Mouse (Mus musculus) neural tube, embryonic 13.5 days (tissue): ENCODE results near the gene Cd5. TPM values are rescaled to one million over a fixed set of nuclear protein-coding genes. Genes with fewer than 3 reads are reported as not detected.

ENCODE experiments used
- ATAC-seq: fragments of 200-750 bp; cut with Nextera tagmentation; 2 replicates; pipeline ENCODE4 v1.8.0; 2017; ENCODE audit warnings: low read depth, mild to moderate bottlenecking, moderate TSS enrichment, moderate library complexity
- H3K27ac ChIP-seq: fragments of 300-500 bp; sonication (generic); replicated peaks from 2 replicates; pipeline ENCODE4 v1.5.1; 2015; ENCODE audit warnings: moderate library complexity, mild to moderate bottlenecking, inconsistent platforms
- H3K27me3 ChIP-seq: fragments of 300-500 bp; sonication (generic); 2 replicates; pipeline ENCODE4 v1.6.1; 2015; ENCODE audit warnings: mild to moderate bottlenecking, inconsistent platforms
- H3K36me3 ChIP-seq: fragments of 300-500 bp; sonication (generic); 2 replicates; pipeline ENCODE4 v1.6.1; 2015; ENCODE audit warnings: mild to moderate bottlenecking, inconsistent platforms
- H3K4me1 ChIP-seq: fragments of 300-500 bp; sonication (generic); replicated peaks from 2 replicates; pipeline ENCODE4 v1.6.1; 2015; ENCODE audit warnings: inconsistent platforms
- H3K4me2 ChIP-seq: fragments of 300-500 bp; sonication (generic); 2 replicates; pipeline ENCODE4 v1.6.1; 2015; ENCODE audit warnings: inconsistent platforms, mild to moderate bottlenecking, moderate library complexity
- H3K4me3 ChIP-seq: fragments of 300-500 bp; sonication (generic); 2 replicates; pipeline ENCODE4 v1.5.1; 2015; ENCODE audit warnings: mild to moderate bottlenecking, inconsistent platforms
- H3K9ac ChIP-seq: fragments of 300-500 bp; sonication (generic); 2 replicates; pipeline ENCODE4 v1.6.1; 2015; ENCODE audit warnings: moderate library complexity, mild to moderate bottlenecking, inconsistent platforms
- H3K9me3 ChIP-seq: fragments of 300-500 bp; sonication (generic); 2 replicates; pipeline ENCODE4 v1.6.1; 2016; ENCODE audit warnings: inconsistent platforms
- WGBS: fragments of 180-500 bp; shearing (Covaris S2); methylation state at CpG from one replicate; pipeline ENCODE4 v1.1.7; 2015; 5-methylcytosine and 5-hydroxymethylcytosine counted together
- polyA plus RNA-seq: library from polyadenylated mRNA; unstranded; fragments of >200 nt; fragmentation: Nextera tagmentation; extraction: Ambion mirVana; gene quantifications from 2 replicates; pipeline ENCODE4 v1.2.1, GENCODE M21; 2015

Cd5 gene
- polyA plus RNA-seq, 1 experiment from 2014 or later: 0.54 TPM

GRCm38 (mm10) chr19:10738038-10738437 lies 764 bp downstream of the Cd5 start:
- H3K4me1 ChIP-seq: no peaks in the 10 kb centered on the region
- H3K9ac ChIP-seq: no peak overlapping the region
- no peak overlapping the region for H3K4me2 ChIP-seq
- H3K27me3 ChIP-seq: no peaks in the 10 kb centered on the region
- H3K27ac ChIP-seq: no peak overlapping the region
- no peaks in the 10 kb centered on the region for H3K36me3 ChIP-seq
- no peaks in the 10 kb centered on the region for H3K9me3 ChIP-seq
- 90% methylated on average over 6 of the region's 6 CpGs for WGBS
- H3K4me3 ChIP-seq: no peak overlapping the region
- no peak for ATAC-seq

- WGBS: 94% methylated on average over 7 of the region's 7 CpGs
- Histone ChIP-seq H3K4me2 (no peak overlapping the region), H3K36me3 (no peaks in the 10 kb centered on the region), H3K4me1 (no peaks in the 10 kb centered on the region), H3K9me3 (no peaks in the 10 kb centered on the region), H3K27ac (no peak overlapping the region), H3K9ac (no peak overlapping the region), H3K4me3 (no peak overlapping the region), H3K27me3 (no peaks in the 10 kb centered on the region)
- ATAC-seq: no peak
Observed at GRCm38 (mm10) chr19:10735861-10736260, 2.9 kb downstream of the Cd5 start.

- H3K4me1 ChIP-seq: no peaks in the 10 kb centered on the region
- H3K27me3 ChIP-seq: no peaks in the 10 kb centered on the region
- 90% methylated on average over 3 of the region's 3 CpGs for WGBS
- H3K9ac ChIP-seq: no peak overlapping the region
- H3K4me3 ChIP-seq: no peak overlapping the region
- no peaks in the 10 kb centered on the region for H3K36me3 ChIP-seq
- H3K4me2 ChIP-seq: no peak overlapping the region
- no peaks in the 10 kb centered on the region for H3K9me3 ChIP-seq
- no peak overlapping the region for H3K27ac ChIP-seq
- no peak for ATAC-seq
Observed at GRCm38 (mm10) chr19:10735061-10735460, 3.7 kb downstream of the Cd5 start.

- ATAC-seq: no peak
- Histone ChIP-seq H3K9ac (no peak overlapping the region), H3K4me3 (no peak overlapping the region), H3K4me2 (no peak overlapping the region), H3K9me3 (no peaks in the 10 kb centered on the region), H3K4me1 (no peaks in the 10 kb centered on the region), H3K27me3 (no peaks in the 10 kb centered on the region), H3K27ac (no peak overlapping the region), H3K36me3 (no peaks in the 10 kb centered on the region)
- WGBS: 88% methylated on average over 7 of the region's 7 CpGs
Observed at GRCm38 (mm10) chr19:10734554-10734953, 4.2 kb downstream of the Cd5 start.

GRCm38 (mm10) chr19:10733501-10734127 lies 5.2 kb downstream of the Cd5 start:
- no peaks in the 10 kb centered on the region for H3K4me1 ChIP-seq
- no peaks in the 10 kb centered on the region for H3K27me3 ChIP-seq
- no peaks in the 10 kb centered on the region for H3K9me3 ChIP-seq
- WGBS: 84% methylated on average over 10 of the region's 10 CpGs
- H3K27ac ChIP-seq: no peak overlapping the region
- no peak overlapping the region for H3K4me2 ChIP-seq
- H3K9ac ChIP-seq: no peak overlapping the region
- H3K4me3 ChIP-seq: no peak overlapping the region
- no peak for ATAC-seq
- no peaks in the 10 kb centered on the region for H3K36me3 ChIP-seq

- Histone ChIP-seq H3K9ac (no peak overlapping the region), H3K36me3 (no peaks in the 10 kb centered on the region), H3K27me3 (no peaks in the 10 kb centered on the region), H3K27ac (no peak overlapping the region), H3K4me3 (no peak overlapping the region), H3K4me2 (no peak overlapping the region), H3K9me3 (no peaks in the 10 kb centered on the region), H3K4me1 (no peaks in the 10 kb centered on the region)
- ATAC-seq: no peak
- WGBS: 94% methylated on average over 7 of the region's 7 CpGs
Observed at GRCm38 (mm10) chr19:10732741-10733140, 6.1 kb downstream of the Cd5 start.

GRCm38 (mm10) chr19:10731975-10732374 lies 6.8 kb downstream of the Cd5 start:
- no peaks in the 10 kb centered on the region for H3K9me3 ChIP-seq
- no peak overlapping the region for H3K27ac ChIP-seq
- WGBS: 91% methylated on average over 7 of the region's 7 CpGs
- H3K4me2 ChIP-seq: no peak overlapping the region
- no peak for ATAC-seq
- no peak overlapping the region for H3K9ac ChIP-seq
- H3K4me3 ChIP-seq: no peak overlapping the region
- no peaks in the 10 kb centered on the region for H3K27me3 ChIP-seq
- H3K4me1 ChIP-seq: no peaks in the 10 kb centered on the region
- no peaks in the 10 kb centered on the region for H3K36me3 ChIP-seq

GRCm38 (mm10) chr19:10730469-10730868 lies 8.3 kb downstream of the Cd5 start:
- Histone ChIP-seq H3K27me3 (no peaks in the 10 kb centered on the region), H3K9me3 (no peaks in the 10 kb centered on the region), H3K36me3 (no peaks in the 10 kb centered on the region), H3K9ac (no peak overlapping the region), H3K4me3 (no peak overlapping the region), H3K4me1 (no peaks in the 10 kb centered on the region), H3K27ac (no peak overlapping the region), H3K4me2 (no peak overlapping the region)
- 66% methylated on average over 5 of the region's 5 CpGs for WGBS
- ATAC-seq: no peak

- Histone ChIP-seq H3K9me3 (no peaks in the 10 kb centered on the region), H3K27ac (no peak overlapping the region), H3K4me1 (no peaks in the 10 kb centered on the region), H3K4me2 (no peak overlapping the region), H3K27me3 (no peaks in the 10 kb centered on the region), H3K36me3 (no peaks in the 10 kb centered on the region), H3K9ac (no peak overlapping the region), H3K4me3 (no peak overlapping the region)
- ATAC-seq: no peak; the same call in 1 of the 2 replicates
- WGBS: 89% methylated on average over 10 of the region's 10 CpGs
Observed at GRCm38 (mm10) chr19:10729889-10730288, 8.9 kb downstream of the Cd5 start.

GRCm38 (mm10) chr19:10724629-10725363 lies 14.0 kb downstream of the Cd5 start:
- WGBS: 75% methylated on average over 13 of the region's 13 CpGs
- Histone ChIP-seq H3K9me3 (no peaks in the 10 kb centered on the region), H3K4me1 (peaks cover 33% of the 10 kb centered on the region), H3K9ac (no peak overlapping the region), H3K36me3 (no peaks in the 10 kb centered on the region), H3K4me2 (no peak overlapping the region), H3K27me3 (no peaks in the 10 kb centered on the region), H3K4me3 (no peak overlapping the region), H3K27ac (no peak overlapping the region)
- ATAC-seq: no peak

GRCm38 (mm10) chr19:10723649-10724048 lies 15.2 kb downstream of the Cd5 start:
- Histone ChIP-seq H3K27ac (no peak overlapping the region), H3K9ac (no peak overlapping the region), H3K36me3 (no peaks in the 10 kb centered on the region), H3K4me3 (no peak overlapping the region), H3K27me3 (no peaks in the 10 kb centered on the region), H3K9me3 (no peaks in the 10 kb centered on the region), H3K4me1 (peaks cover 40% of the 10 kb centered on the region), H3K4me2 (no peak overlapping the region)
- WGBS: 44% methylated on average over 5 of the region's 5 CpGs
- no peak for ATAC-seq

- Histone ChIP-seq H3K4me2 (no peak overlapping the region), H3K27ac (no peak overlapping the region)
- ATAC-seq: no peak
Observed at GRCm38 (mm10) chr19:10723084-10723483, 15.7 kb downstream of the Cd5 start.

GRCm38 (mm10) chr19:10721064-10721463 lies 17.7 kb downstream of the Cd5 start:
- no peak for ATAC-seq
- Histone ChIP-seq H3K4me3 (no peak overlapping the region), H3K9ac (no peak overlapping the region), H3K9me3 (no peaks in the 10 kb centered on the region), H3K4me2 (no peak overlapping the region), H3K27me3 (no peaks in the 10 kb centered on the region), H3K27ac (0 out of 2 replicates have a peak overlapping the region, but pooled peaks have one; percentile 76), H3K36me3 (no peaks in the 10 kb centered on the region), H3K4me1 (peaks cover 44% of the 10 kb centered on the region)
- 38% methylated on average over 5 of the region's 5 CpGs for WGBS

More at GRCm38 (mm10) chr19:10723084-10723483, 15.7 kb downstream of the Cd5 start:
- Histone ChIP-seq H3K27me3 (no peaks in the 10 kb centered on the region), H3K4me1 (peaks cover 43% of the 10 kb centered on the region), H3K4me3 (no peak overlapping the region), H3K9me3 (no peaks in the 10 kb centered on the region), H3K36me3 (no peaks in the 10 kb centered on the region), H3K9ac (no peak overlapping the region)
- WGBS: 25% methylated on average over 13 of the region's 13 CpGs
